Mouse (Mus musculus) olfactory bulb, adult 2 months (tissue): ENCODE measurements around the gene Cplx3. TPM values are rescaled to one million over a fixed set of nuclear protein-coding genes. Genes with fewer than 3 reads are reported as not detected.

Experiments
- H3K27ac ChIP-seq: fragments of 200-500 bp; 2 replicates; pipeline ENCODE4 v1.5.1; 2012; ENCODE audit warnings: low read depth, low read length; ENCODE audit not compliant: insufficient read depth
- H3K4me1 ChIP-seq: fragments of 200-500 bp; 2 replicates; pipeline ENCODE4 v1.6.1; 2012; ENCODE audit warnings: low read length; ENCODE audit not compliant: control insufficient read depth, insufficient read depth
- H3K4me3 ChIP-seq: fragments of 200-500 bp; 2 replicates; pipeline ENCODE4 v1.5.1; 2012; ENCODE audit warnings: mild to moderate bottlenecking, low read depth, low read length, moderate library complexity; ENCODE audit not compliant: insufficient read depth
- CTCF ChIP-seq: fragments of 200-500 bp; IDR thresholded peaks from 2 replicates; pipeline ENCODE4 v1.5.1; 2012; ENCODE audit warnings: low read depth, mild to moderate bottlenecking, low read length, moderate library complexity; ENCODE audit not compliant: insufficient read depth
- POLR2A ChIP-seq: fragments of 200-500 bp; IDR thresholded peaks from 2 replicates; pipeline ENCODE4 v1.6.1; 2012; ENCODE audit warnings: mild to moderate bottlenecking, low read depth, low read length, moderate library complexity; ENCODE audit not compliant: insufficient read depth
- WGBS: fragments of 180-500 bp; shearing (Covaris S2); methylation state at CpG from one replicate; pipeline ENCODE4 v1.1.7; 2018; 5-methylcytosine and 5-hydroxymethylcytosine counted together
- polyA plus RNA-seq: library from polyadenylated mRNA; stranded (reverse); fragments of >200 nt; gene quantifications from 2 replicates; pipeline ENCODE4 v1.2.4, GENCODE M21; 2012; ENCODE audit warnings: low replicate concordance; ENCODE audit not compliant: missing spikeins, insufficient read depth, insufficient read length

Cplx3 gene
- polyA plus RNA-seq, 1 experiment, result not detected

- no peaks in the 10 kb centered on the region for H3K4me1 ChIP-seq
- H3K4me3 ChIP-seq, result no peak overlapping the region
- TF ChIP-seq POLR2A (no peak), CTCF (no peak)
- no peak overlapping the region for H3K27ac ChIP-seq
Observed at GRCm38 (mm10) chr9:57574397-57574796, 31.7 kb downstream of the Cplx3 start.

GRCm38 (mm10) chr9:57568500-57568899 is 37.6 kb downstream of the Cplx3 start:
- no peak overlapping the region for H3K27ac ChIP-seq
- H3K4me1 ChIP-seq, result 0 out of 2 replicates have a peak, but pooled peaks cover 10% of the 10 kb centered on the region
- WGBS, result 94% methylated on average over 6 of the region's 6 CpGs
- H3K4me3 ChIP-seq, result no peak overlapping the region
- no peak for TF ChIP-seq POLR2A
- TF ChIP-seq CTCF, result no peak

GRCm38 (mm10) chr9:57566846-57567245 is 39.2 kb downstream of the Cplx3 start:
- H3K4me1 ChIP-seq, result peaks cover 18% of the 10 kb centered on the region
- TF ChIP-seq CTCF (no peak), POLR2A (no peak)
- 71% methylated on average over 8 of the region's 8 CpGs for WGBS
- H3K4me3 ChIP-seq, result no peak overlapping the region
- H3K27ac ChIP-seq, result 0 out of 2 replicates have a peak overlapping the region, but pooled peaks have one; percentile 22

DNA sequence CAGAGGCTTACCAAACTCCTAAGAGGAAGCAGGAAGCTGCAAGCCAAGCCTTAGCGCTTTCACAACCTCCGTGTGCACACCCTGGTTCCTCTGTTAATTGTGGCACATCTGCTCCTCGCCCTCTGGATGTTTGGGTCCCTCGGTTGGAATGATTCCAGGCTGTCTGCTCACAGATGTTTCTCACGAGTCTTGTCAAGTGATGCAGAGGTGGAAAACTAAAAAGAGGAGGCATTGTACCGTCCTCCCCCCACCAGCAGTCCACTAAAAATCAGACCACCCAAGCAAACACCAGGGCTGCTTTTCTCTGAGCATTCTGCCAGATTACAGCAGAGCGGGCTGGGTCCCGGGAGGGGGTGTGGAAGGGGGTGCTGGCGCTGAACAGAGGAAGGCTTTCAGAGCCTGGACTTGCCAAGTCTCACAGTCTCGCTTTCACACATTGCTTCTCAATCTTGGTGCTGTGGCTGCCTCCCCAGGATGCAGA is 40.3 kb downstream of the Cplx3 start:
- Histone ChIP-seq H3K27ac (peak overlapping the region; percentile 61; the same call in 1 of the 2 replicates), H3K4me3 (no peak overlapping the region), H3K4me1 (peaks cover 22% of the 10 kb centered on the region)
- WGBS, result 31% methylated on average over 10 of the region's 10 CpGs
- TF ChIP-seq POLR2A (no peak), CTCF (no peak)

- Histone ChIP-seq H3K4me3 (no peak overlapping the region), H3K27ac (no peak overlapping the region), H3K4me1 (peaks cover 22% of the 10 kb centered on the region)
- TF ChIP-seq POLR2A, result no peak
- 87% methylated on average over 6 of the region's 6 CpGs for WGBS
Observed at GRCm38 (mm10) chr9:57564609-57565008, 41.5 kb downstream of the Cplx3 start.

DNA sequence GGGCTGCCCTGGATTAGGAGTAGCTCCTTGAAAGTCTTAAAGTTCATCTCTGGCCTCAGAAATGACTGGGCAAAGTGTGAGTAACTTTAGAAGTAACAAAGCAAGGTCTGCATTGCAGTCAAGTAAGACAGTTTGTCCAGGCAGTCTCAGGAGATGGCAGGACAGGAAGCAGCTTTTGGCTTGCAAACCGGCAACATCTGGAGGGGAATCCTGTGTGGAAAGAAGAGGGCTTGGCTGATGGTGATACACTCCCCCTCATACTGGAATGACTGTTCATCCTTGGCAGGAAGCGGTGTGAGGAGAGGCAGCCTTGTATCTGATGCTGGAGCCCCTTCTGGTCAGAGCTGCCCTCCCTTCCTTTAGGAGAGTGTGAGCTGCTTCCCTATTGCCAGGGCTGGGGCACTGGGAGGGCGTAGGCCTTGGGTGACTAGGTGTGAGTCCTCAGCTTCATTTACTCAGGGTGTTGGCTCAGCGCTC is 43.1 kb downstream of the Cplx3 start:
- H3K4me1 ChIP-seq, result peaks cover 22% of the 10 kb centered on the region
- no peak overlapping the region for H3K27ac ChIP-seq
- TF ChIP-seq POLR2A (no peak), CTCF (no peak)
- H3K4me3 ChIP-seq, result no peak overlapping the region
- 65% methylated on average over 4 of the region's 4 CpGs for WGBS

- H3K4me3 ChIP-seq, result peak overlapping the region; percentile 65
- TF ChIP-seq POLR2A, result no peak
- no peak for TF ChIP-seq CTCF
Observed at GRCm38 (mm10) chr9:57561711-57562099, 44.4 kb downstream of the Cplx3 start.

DNA sequence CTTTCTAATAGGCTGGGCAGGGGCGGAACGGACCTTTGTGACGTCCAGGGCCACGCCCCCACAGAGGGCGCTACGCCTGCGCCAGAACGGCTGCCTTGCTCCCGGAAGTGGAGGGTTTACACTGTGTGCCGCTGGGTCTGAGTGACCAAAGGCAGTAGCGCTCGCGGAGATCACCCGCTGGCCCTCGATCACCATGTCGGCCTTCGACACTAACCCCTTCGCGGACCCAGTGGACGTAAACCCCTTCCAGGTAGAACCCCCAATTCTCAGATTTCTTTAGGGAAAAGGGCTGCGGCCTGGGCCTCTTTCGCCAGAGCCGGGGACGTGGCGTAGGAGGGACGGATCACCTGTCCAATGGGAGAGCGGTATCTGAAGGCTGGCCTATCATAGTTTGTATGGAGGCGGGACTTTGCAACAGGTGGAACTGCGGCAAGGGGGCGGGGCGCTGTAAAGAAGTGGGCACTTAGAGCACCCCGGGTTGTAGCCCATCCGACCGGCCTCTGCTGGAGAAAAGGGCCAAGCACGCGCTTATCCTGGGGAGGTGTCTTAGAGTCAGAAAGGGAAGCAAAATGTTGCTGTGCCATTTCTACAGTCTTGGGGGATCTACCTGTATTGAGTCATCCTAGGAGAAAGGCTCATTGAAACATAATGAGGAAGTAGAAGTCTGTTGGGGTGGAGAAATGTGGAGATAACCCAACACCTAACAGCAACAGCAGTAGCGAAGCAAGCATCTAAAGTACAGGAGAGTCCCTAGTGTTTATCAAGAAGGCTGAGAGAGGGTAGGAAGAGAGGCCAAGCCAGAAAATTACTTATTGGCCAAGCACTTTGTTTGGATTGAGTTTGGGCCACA is 45.0 kb downstream of the Cplx3 start, which contains the start of gene Scamp2:
TSS of gene Scamp2 (plus strand) at position 83 of the 850 bp plus-strand sequence.
- peaks cover 16% of the 10 kb centered on the region for H3K4me1 ChIP-seq
- WGBS, result 1% methylated on average over 37 of the region's 37 CpGs

More at GRCm38 (mm10) chr9:57561711-57562099, 44.4 kb downstream of the Cplx3 start:
- H3K4me1 ChIP-seq, result peaks cover 18% of the 10 kb centered on the region
- WGBS, result 78% methylated on average over 13 of the region's 13 CpGs
- no peak overlapping the region for H3K27ac ChIP-seq

GRCm38 (mm10) chr9:57560263-57560662 is 45.8 kb downstream of the Cplx3 start:
- 7% methylated on average over 7 of the region's 7 CpGs for WGBS
- peak overlapping the region; percentile 65 for H3K4me3 ChIP-seq
- TF ChIP-seq CTCF (no peak), POLR2A (no peak)
- peaks cover 11% of the 10 kb centered on the region for H3K4me1 ChIP-seq
- H3K27ac ChIP-seq, result peak overlapping the region; percentile 71

More for the DNA sequence above, 45.0 kb downstream of the Cplx3 start, which contains the start of gene Scamp2:
- Histone ChIP-seq H3K27ac (peak within 1 kb of the TSS; percentile 72), H3K4me3 (peak within 1 kb of the TSS; percentile 65)
- TF ChIP-seq POLR2A, result peak; percentile 57; the same call in 1 of the 2 replicates
- TF ChIP-seq CTCF, result no peak
